ENCODE assay signal across 29 mouse cellular contexts in genomic region chr6:86860732-86861463, GRCm38 (mm10). TPM values are rescaled to one million over a fixed set of nuclear protein-coding genes. Genes with fewer than 3 reads are reported as not detected.
DNase-seq lines count a peak whose midpoint lies in the region; ATAC-seq and TF ChIP-seq lines count a peak whose summit lies in the region.
"Had no signal": no experiment of that assay in that cellular context is flagged by ENCODE, and none has a peak within 500 bp of the region (broad histone marks: within the 10 kb centered on the region; RNA-seq: fewer than 3 reads in every experiment).

No protein-coding gene starts in this region.

- intact Hi-C loops in gastrocnemius, adult 2 months (cut with DNase I) = no loop called here

- peaks cover 2% of the 10 kb centered on the region for H3K79me2 ChIP-seq in CH12.LX (replicated peaks; ENCODE audit: control insufficient read depth, extremely low read depth, insufficient read depth, poor library complexity, severe bottlenecking)

- TF ChIP-seq POLR2A in CH12.LX (IDR thresholded peaks at IDR 0.05; ENCODE audit: low read depth, low read length) = no peak

- no peak for TF ChIP-seq CTCF in gastrocnemius, adult 2 months (IDR thresholded peaks at IDR 0.05)
- no peak for TF ChIP-seq CTCF in CH12.LX (conservative IDR thresholded peaks at IDR 0.05 in 1 of 2, IDR thresholded peaks at IDR 0.05 in 1 of 2; ENCODE audit: low read depth in 2 of 2, low read length in 2 of 2)
- TF ChIP-seq CTCF in hindbrain, postnatal 0 days (IDR thresholded peaks at IDR 0.05; ENCODE audit: low read depth) = no peak

- no peak overlapping the region for H3K4me2 ChIP-seq in CH12.LX (ENCODE audit: insufficient read depth, low read depth, poor library complexity, severe bottlenecking)
- no peak overlapping the region for H3K4me2 ChIP-seq in hindbrain, postnatal 0 days (ENCODE audit: low read depth, low read length)
- H3K4me2 ChIP-seq: embryonic facial prominence, embryonic 12.5 days; embryonic facial prominence, embryonic 15.5 days; heart, embryonic 12.5 days; heart, embryonic 15.5 days; hindbrain, embryonic 13.5 days had no signal

- DNase-seq in gastrocnemius, adult 2 months = no peak
- no peak for DNase-seq in gastrocnemius, postnatal 4 days (ENCODE audit: low spot score in 2 of 2)
- DNase-seq in CH12.LX (ENCODE audit: extremely low read depth) (no peak), ES-E14 (ENCODE audit: low read depth, low spot score) (no peak)
- DNase-seq in retina, embryonic 14.5 days (ENCODE audit: low spot score) = peak; percentile 13
- no peak for DNase-seq in frontal cortex, postnatal 36 days (ENCODE audit: low spot score in 2 of 2)
- DNase-seq in hindbrain, postnatal 0 days (ENCODE audit: low spot score) = no peak
- DNase-seq: adrenal gland, adult 8-10 months; adrenal gland, postnatal 25 days; cerebellum, adult 8-10 months; forebrain, postnatal 0 days; gastrocnemius, postnatal 14 days; heart, adult 18-20 months; heart, postnatal 10 days; heart, postnatal 36 days; kidney, adult 18-20 months had no signal

- H3K9ac ChIP-seq in CH12.LX (ENCODE audit: insufficient read depth, low read depth) = no peak overlapping the region
- no peak overlapping the region for H3K9ac ChIP-seq in ES-E14 (ENCODE audit: insufficient read depth, low read depth, low read length, poor library complexity, severe bottlenecking)
- no peak overlapping the region for H3K9ac ChIP-seq in hindbrain, postnatal 0 days (replicated peaks; ENCODE audit: low read length)
- H3K9ac ChIP-seq: embryonic facial prominence, embryonic 12.5 days; embryonic facial prominence, embryonic 15.5 days; forebrain, postnatal 0 days; heart, embryonic 12.5 days; heart, embryonic 15.5 days; hindbrain, embryonic 13.5 days had no signal

- H3K27ac ChIP-seq in gastrocnemius, adult 2 months = peak overlapping the region; percentile 41
- H3K27ac ChIP-seq in CH12.LX (ENCODE audit: insufficient read depth, low read depth) (no peak overlapping the region), ES-E14 (ENCODE audit: insufficient read depth, low read depth, low read length, poor library complexity, severe bottlenecking) (no peak overlapping the region)
- no peak overlapping the region for H3K27ac ChIP-seq in hindbrain, postnatal 0 days
- H3K27ac ChIP-seq: embryonic facial prominence, embryonic 12.5 days; embryonic facial prominence, embryonic 15.5 days; heart, embryonic 15.5 days; hindbrain, embryonic 10.5 days; hindbrain, embryonic 13.5 days had no signal

- H3K36me3 ChIP-seq in CH12.LX (replicated peaks in 1 of 2; ENCODE audit: control insufficient read depth in 1 of 2, insufficient read depth in 1 of 2, low read length in 1 of 2) = peaks cover 2 to 63% of the 10 kb centered on the region in 2 experiments
- H3K36me3 ChIP-seq in ES-E14 (ENCODE audit: control insufficient read depth, insufficient read depth, low read length, poor library complexity, severe bottlenecking) = peaks cover under 1% of the 10 kb centered on the region; the same call in 1 of the 2 replicates
- no peaks in the 10 kb centered on the region for H3K36me3 ChIP-seq in hindbrain, postnatal 0 days (ENCODE audit: insufficient read depth, low read length)

- whole genome bisulfite sequencing in hindbrain, postnatal 0 days = 72% methylated on average over 9 of the region's 9 CpGs

- dilution Hi-C loops in CH12.LX (cut with MboI; ENCODE audit: extremely low pct_ligation_motif_present, extremely low pct_unique_long_range_greater_than_20kb, low sequenced_read_pairs) = no loop called here

- H3K27me3 ChIP-seq in CH12.LX (replicated peaks) = no peaks in the 10 kb centered on the region
- H3K27me3 ChIP-seq in hindbrain, postnatal 0 days (ENCODE audit: insufficient read depth, low read length) = no peaks in the 10 kb centered on the region
- H3K27me3 ChIP-seq: embryonic facial prominence, embryonic 12.5 days; embryonic facial prominence, embryonic 15.5 days; heart, embryonic 12.5 days; heart, embryonic 15.5 days; hindbrain, embryonic 13.5 days had no signal

- no peak for ATAC-seq in hindbrain, postnatal 0 days
- ATAC-seq: activated CD4-positive, CD25-positive, alpha-beta regulatory T cell, adult 4 months; CD4-positive, CD25-positive, alpha-beta regulatory T cell, adult 4 months; forebrain, embryonic 14.5 days; forebrain, postnatal 0 days; hindbrain, embryonic 16.5 days; inflammation-experienced regulatory T-cells, adult 6 months; intestine, embryonic 16.5 days had no signal

- no peak for TF ChIP-seq EP300 in CH12.LX (IDR thresholded peaks at IDR 0.05; ENCODE audit: low read length)

- no peak for TF ChIP-seq RAD21 in CH12.LX (IDR thresholded peaks at IDR 0.05; ENCODE audit: low read depth, low read length)

- H3K4me1 ChIP-seq in CH12.LX (ENCODE audit: control insufficient read depth in 1 of 2, insufficient read depth in 2 of 2) (peaks cover 0 to 13% of the 10 kb centered on the region in 2 experiments; a peak in 3 of 4 replicates), ES-E14 (ENCODE audit: control insufficient read depth in 2 of 2, insufficient read depth in 2 of 2, low read length in 2 of 2, poor library complexity in 1 of 2) (no peaks in the 10 kb centered on the region)
- no peaks in the 10 kb centered on the region for H3K4me1 ChIP-seq in hindbrain, postnatal 0 days (ENCODE audit: insufficient read depth, low read length)
- H3K4me1 ChIP-seq: embryonic facial prominence, embryonic 12.5 days; embryonic facial prominence, embryonic 15.5 days; hindbrain, embryonic 10.5 days had no signal

- in situ Hi-C loops in CH12.LX (cut with MboI; ENCODE audit: low pct_ligation_motif_present, low pct_unique_long_range_greater_than_20kb, low sequenced_read_pairs) (no loop called here), ES-E14 (cut with MboI; ENCODE audit: low sequenced_read_pairs in 2 of 2, unreplicated experiment in 2 of 2) (no loop called here)

- no peak overlapping the region for H3K4me3 ChIP-seq in gastrocnemius, adult 2 months
- H3K4me3 ChIP-seq in CH12.LX (replicated peaks in 1 of 3; ENCODE audit: low read depth in 2 of 3, low read length in 2 of 3, poor library complexity in 1 of 3) = no peak overlapping the region
- H3K4me3 ChIP-seq in ES-E14 (ENCODE audit: insufficient read depth in 1 of 2, low read depth in 1 of 2, low read length in 2 of 2, poor library complexity in 1 of 2, severe bottlenecking in 1 of 2) = no peak overlapping the region
- H3K4me3 ChIP-seq in hindbrain, postnatal 0 days (ENCODE audit: low read length) = no peak overlapping the region
- H3K4me3 ChIP-seq: embryonic facial prominence, embryonic 12.5 days; embryonic facial prominence, embryonic 15.5 days; heart, embryonic 12.5 days; heart, embryonic 15.5 days; hindbrain, embryonic 10.5 days; hindbrain, embryonic 13.5 days had no signal

- H3K9me3 ChIP-seq in CH12.LX (replicated peaks; ENCODE audit: low read length) (no peaks in the 10 kb centered on the region), ES-E14 (ENCODE audit: control insufficient read depth, insufficient read depth, low read depth, low read length) (no peaks in the 10 kb centered on the region)
- no peaks in the 10 kb centered on the region for H3K9me3 ChIP-seq in hindbrain, postnatal 0 days (ENCODE audit: low read length)
- H3K9me3 ChIP-seq: embryonic facial prominence, embryonic 12.5 days; embryonic facial prominence, embryonic 15.5 days; G1E; heart, embryonic 15.5 days; hindbrain, embryonic 10.5 days; hindbrain, embryonic 13.5 days had no signal

TF ChIP-seq in CH12.LX, 34 proteins besides CTCF, POLR2A, EP300 and RAD21:
- TF ChIP-seq SMC3 (IDR thresholded peaks at IDR 0.05; ENCODE audit: low read depth, low read length) (no peak), MAFK (IDR thresholded peaks at IDR 0.05; ENCODE audit: insufficient replicate concordance, low read length) (peak; percentile 81), GABPA (IDR thresholded peaks at IDR 0.05; ENCODE audit: insufficient replicate concordance, low read depth, low read length) (no peak), CHD1 (IDR thresholded peaks at IDR 0.05; ENCODE audit: low read depth, low read length) (no peak)

TF ChIP-seq in ES-E14, 5 proteins besides CTCF, POLR2A, EP300 and RAD21:
- TF ChIP-seq HCFC1 (IDR thresholded peaks at IDR 0.05; ENCODE audit: borderline replicate concordance, insufficient read depth, low read length) = no peak
- no peak for TF ChIP-seq ZNF384 (IDR thresholded peaks at IDR 0.05; ENCODE audit: low read depth, low read length)
- TF ChIP-seq MAFK (IDR thresholded peaks at IDR 0.05; ENCODE audit: insufficient read depth, low read depth, low read length) = peak; percentile 94
- no peak for TF ChIP-seq CHD2 (IDR thresholded peaks at IDR 0.05; ENCODE audit: low read depth, low read length)
- TF ChIP-seq ZC3H11A (IDR thresholded peaks at IDR 0.05; ENCODE audit: borderline replicate concordance, low read depth, low read length) = no peak

RNA-seq across cellular contexts. Expression of gene Aak1, which starts 11.6 kb away (rescaled TPM):
- total RNA-seq in gastrocnemius, adult 2 months (2021) = 10 to 100 TPM; 32.0 to 44.5 TPM
- total RNA-seq in gastrocnemius, postnatal 4 days (2021) = 10 to 100 TPM; 57.9 to 69.9 TPM
- total RNA-seq in CH12.LX (2012; rRNA removed) (5.4 and 7.1 TPM in 2 replicates), CH12.LX (2014; rRNA removed) (2.1 and 2.8 TPM in 2 replicates), ES-E14 (2012; rRNA removed) (17.5 and 20.0 TPM in 2 replicates)
- polyA plus RNA-seq in CH12.LX (2012; ENCODE audit: insufficient read length, low read depth) = 18.8 and 21.0 TPM in 2 replicates
- 77.8 and 80.8 TPM in 2 replicates for total RNA-seq in hindbrain, postnatal 0 days (2014; rRNA removed)
- polyA plus RNA-seq in hindbrain, postnatal 0 days (2015; fragmentation: Nextera tagmentation; extraction: Ambion mirVana) = 27.0 and 32.6 TPM in 2 replicates
